Mouse (Mus musculus): ENCODE measurements around the gene Slc25a26.

The Slc25a26 gene

DNA sequence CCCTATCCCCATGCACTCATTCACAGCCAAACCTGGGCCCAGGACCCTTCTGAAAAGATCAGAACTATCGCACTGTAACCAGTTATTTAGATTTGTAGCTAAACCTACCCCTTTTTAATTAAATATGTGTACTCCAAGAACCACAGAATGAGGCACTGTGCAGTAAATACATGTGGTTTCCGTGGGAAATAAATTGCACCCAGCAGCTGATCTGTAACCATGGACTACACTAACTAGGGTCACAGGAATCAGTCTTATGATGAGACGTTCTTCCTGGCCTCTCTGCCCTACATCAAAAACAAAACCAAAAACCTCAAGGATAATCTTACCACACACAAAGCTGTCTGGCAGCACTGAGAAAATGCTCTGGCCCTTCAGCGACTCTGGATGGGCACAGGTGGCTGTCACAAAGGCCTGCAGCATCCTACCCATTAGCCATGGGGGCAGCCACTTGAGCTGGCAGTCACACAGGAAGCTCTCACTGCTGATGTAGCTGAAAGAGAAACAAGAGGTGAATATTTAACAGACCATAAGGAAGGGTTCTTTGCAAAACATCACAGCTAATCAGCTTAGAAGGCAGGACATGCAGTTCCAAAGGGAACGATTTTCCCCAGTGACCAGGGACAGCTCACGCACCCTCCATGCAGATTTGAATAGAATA lies 113.2 kb downstream of the Slc25a26 start:
- no peak for TF ChIP-seq GATA4 (IDR thresholded peaks at IDR 0.05; ENCODE audit: insufficient replicate concordance, low read length)

DNA sequence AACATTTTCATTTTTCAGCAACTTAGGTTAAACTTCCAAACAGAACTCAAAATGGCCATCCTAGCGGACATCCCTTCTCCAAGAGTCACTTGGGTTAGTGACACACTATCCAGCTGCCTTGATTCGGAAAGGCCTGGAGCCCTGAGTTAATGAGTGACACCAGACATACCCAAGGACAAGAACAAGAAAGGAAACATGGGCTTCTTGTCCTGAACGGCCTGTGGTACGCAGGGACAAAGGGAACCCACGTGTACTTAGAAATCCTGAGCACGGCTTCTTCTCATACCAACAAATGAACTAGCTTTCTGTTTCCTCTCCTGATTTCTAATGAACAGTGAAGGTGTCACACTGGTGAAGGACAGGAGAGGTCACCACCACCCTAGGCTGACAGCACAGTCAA lies 114.2 kb downstream of the Slc25a26 start:
- TF ChIP-seq GATA4 (IDR thresholded peaks at IDR 0.05; ENCODE audit: insufficient replicate concordance, low read length) = no peak

DNA sequence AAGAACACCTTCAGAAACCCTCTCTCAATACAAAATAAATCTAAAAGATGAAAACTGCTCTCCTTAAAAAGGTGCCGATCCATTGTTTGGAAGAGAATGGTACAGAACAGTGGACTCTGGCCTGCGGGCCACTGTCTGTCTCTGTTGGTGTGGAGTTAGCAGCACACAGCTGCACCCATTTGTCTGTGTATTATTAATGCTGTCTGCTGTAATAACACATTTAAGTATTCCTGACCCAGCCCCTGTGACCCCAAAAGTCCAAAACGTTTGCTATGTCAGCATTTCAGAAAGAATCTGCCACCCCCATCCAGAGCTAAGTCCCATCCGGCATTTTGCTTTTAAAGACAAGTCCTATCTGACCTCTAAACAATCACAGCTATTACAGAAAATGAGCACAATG lies 115.8 kb downstream of the Slc25a26 start:
- no peak for TF ChIP-seq GATA4 (IDR thresholded peaks at IDR 0.05; ENCODE audit: insufficient replicate concordance, low read length)

- no peak for TF ChIP-seq GATA4 (IDR thresholded peaks at IDR 0.05; ENCODE audit: insufficient replicate concordance, low read length)
These were observed 118.5 kb downstream of the Slc25a26 start for GRCm38 (mm10) chr6:94618671-94619070.

GRCm38 (mm10) chr6:94620287-94620686 lies 120.2 kb downstream of the Slc25a26 start:
- no peak for TF ChIP-seq GATA4 (IDR thresholded peaks at IDR 0.05; ENCODE audit: insufficient replicate concordance, low read length)

DNA sequence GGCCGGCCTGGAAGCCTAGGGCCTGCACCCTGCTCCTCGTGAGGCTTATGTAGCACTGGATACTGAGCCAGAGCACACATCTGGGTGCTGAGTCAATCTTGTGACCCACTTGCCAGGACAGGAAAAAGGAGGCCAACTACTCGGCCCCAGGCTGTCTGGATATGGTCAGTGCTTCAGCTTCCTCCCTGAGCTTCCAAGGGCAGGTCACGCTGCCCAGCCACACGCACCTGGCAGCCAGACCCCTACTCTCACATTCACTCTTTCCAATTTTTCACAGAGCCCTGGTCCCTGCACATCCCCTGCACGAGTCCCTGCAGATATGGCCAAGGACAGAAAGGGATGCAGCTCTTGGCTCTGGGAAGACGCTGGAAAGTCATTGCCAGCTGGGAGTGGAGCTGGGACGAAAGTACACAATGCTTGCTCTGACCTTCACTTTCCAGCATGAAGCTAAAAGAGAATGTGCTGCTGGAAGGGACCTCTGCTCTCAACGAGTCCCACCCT lies 120.7 kb downstream of the Slc25a26 start:
- no peak for TF ChIP-seq GATA4 (IDR thresholded peaks at IDR 0.05; ENCODE audit: insufficient replicate concordance, low read length)

GRCm38 (mm10) chr6:94622983-94623382 lies 122.9 kb downstream of the Slc25a26 start:
- no peak for TF ChIP-seq GATA4 (IDR thresholded peaks at IDR 0.05; ENCODE audit: insufficient replicate concordance, low read length)

- TF ChIP-seq GATA4 (IDR thresholded peaks at IDR 0.05; ENCODE audit: insufficient replicate concordance, low read length) = no peak
These were observed 124.4 kb downstream of the Slc25a26 start for GRCm38 (mm10) chr6:94624543-94624942.

DNA sequence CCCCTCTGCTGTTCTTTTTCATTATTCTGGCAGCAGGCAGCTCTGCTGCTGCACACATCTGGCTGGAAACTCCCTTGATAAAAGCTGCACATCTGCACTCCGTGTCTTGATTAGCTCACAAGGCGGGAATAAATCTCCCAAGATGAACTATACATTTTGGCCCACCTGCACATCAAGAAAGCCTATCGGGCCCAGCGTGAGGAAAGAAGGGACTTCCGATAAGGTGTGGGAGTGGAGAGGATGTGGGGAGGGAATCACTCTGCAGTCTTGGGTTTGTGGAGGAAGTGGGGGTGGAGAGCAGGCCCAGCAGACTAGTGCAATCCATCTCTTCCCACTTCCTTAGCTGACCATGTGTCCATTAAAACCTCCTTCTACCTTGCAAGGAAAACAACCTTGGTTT lies 125.8 kb downstream of the Slc25a26 start:
- no peak for TF ChIP-seq GATA4 (IDR thresholded peaks at IDR 0.05; ENCODE audit: insufficient replicate concordance, low read length)

DNA sequence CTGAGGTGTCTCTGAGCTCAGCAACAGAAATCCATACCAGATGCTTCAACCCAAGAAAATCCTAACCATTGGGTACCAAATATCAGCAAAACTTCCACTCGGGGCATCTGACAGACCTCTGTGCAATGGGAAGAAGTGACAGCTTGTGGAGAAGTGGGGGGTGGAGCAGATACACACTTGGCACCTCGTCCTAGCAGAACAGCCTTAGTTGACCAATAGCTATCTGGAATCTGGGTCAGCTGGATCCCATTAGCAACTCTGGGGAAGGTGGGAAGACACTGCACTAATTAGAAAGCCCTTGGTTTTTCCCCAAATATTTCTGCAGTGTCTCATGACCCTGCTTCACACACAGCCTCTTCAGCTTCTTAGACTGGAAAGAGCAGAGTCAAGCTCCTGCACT lies 126.7 kb downstream of the Slc25a26 start:
- no peak for TF ChIP-seq GATA4 (IDR thresholded peaks at IDR 0.05; ENCODE audit: insufficient replicate concordance, low read length)

DNA sequence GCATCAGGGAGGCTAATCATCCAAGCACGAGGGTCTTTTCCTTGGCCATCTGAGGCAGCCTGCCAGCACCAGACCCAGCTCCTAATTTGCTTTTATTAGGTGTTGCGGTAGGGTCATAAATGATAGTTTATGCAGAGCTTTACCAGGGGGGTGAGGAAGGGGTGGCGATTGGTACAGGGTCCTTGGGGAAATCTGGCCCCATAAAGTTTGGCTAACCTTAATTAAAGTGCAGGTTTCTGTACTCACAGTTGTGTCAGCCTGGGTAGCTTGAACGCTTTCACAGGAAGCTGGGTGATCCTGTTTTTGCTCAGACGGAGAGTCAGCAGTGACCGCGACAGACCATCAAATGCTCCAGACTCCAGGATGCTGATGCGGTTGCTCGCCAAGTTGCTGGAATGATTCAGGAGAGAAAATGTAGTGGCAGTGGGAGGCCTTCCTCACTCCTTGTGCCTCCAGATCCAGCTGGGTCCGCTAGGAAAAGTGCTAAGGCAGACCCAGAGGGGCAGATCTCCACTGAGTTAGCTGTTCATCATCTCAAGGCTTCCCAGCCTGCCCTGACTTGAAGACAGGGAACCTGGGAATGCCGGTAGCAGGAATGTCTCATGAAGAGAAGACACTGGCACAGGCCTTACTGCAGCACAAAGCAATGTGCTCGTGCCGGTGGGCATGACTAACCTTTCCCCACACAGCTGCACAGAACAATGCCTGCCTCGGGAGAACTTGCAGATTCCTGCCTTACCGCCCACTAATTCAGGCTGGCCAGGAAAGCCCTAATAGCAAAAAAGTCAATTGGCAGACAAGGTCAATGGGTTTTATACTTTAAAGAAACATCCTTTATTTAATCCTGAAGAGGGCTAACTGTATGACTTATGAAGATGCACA lies 127.8 kb downstream of the Slc25a26 start:
- TF ChIP-seq GATA4 (IDR thresholded peaks at IDR 0.05; ENCODE audit: insufficient replicate concordance, low read length) = no peak

- no peak for TF ChIP-seq GATA4 (IDR thresholded peaks at IDR 0.05; ENCODE audit: insufficient replicate concordance, low read length)
These were observed 128.7 kb downstream of the Slc25a26 start for GRCm38 (mm10) chr6:94628787-94629186.

GRCm38 (mm10) chr6:94631051-94631778 lies 131.1 kb downstream of the Slc25a26 start:
- no peak for TF ChIP-seq GATA4 (IDR thresholded peaks at IDR 0.05; ENCODE audit: insufficient replicate concordance, low read length)

GRCm38 (mm10) chr6:94631779-94632082 lies 131.6 kb downstream of the Slc25a26 start:
- no peak for TF ChIP-seq GATA4 (IDR thresholded peaks at IDR 0.05; ENCODE audit: insufficient replicate concordance, low read length)

GRCm38 (mm10) chr6:94634274-94634673 lies 134.1 kb downstream of the Slc25a26 start:
- TF ChIP-seq GATA4 (IDR thresholded peaks at IDR 0.05; ENCODE audit: insufficient replicate concordance, low read length) = no peak

- no peak for TF ChIP-seq GATA4 (IDR thresholded peaks at IDR 0.05; ENCODE audit: insufficient replicate concordance, low read length)
These were observed 134.6 kb downstream of the Slc25a26 start for GRCm38 (mm10) chr6:94634710-94635109.
